Mouse (Mus musculus) liver, embryonic 16.5 days (tissue): ENCODE results near the gene Mapkapk3. TPM values are rescaled to one million over a fixed set of nuclear protein-coding genes. Genes with fewer than 3 reads are reported as not detected.
A peak's percentile ranks its signal among the peaks of the same experiment; 100 is the strongest.

ENCODE experiments used
- ATAC-seq: fragments of 200-750 bp; cut with Nextera tagmentation; 2 replicates; pipeline ENCODE4 v1.8.0; 2017; ENCODE audit warnings: low read depth, mild to moderate bottlenecking, moderate number of reproducible peaks, moderate library complexity
- H3K27ac ChIP-seq: fragments of 300-500 bp; sonication (generic); 2 replicates; pipeline ENCODE4 v1.5.1; 2014; ENCODE audit warnings: mild to moderate bottlenecking, low read length
- H3K27me3 ChIP-seq: fragments of 300-500 bp; sonication (generic); 2 replicates; pipeline ENCODE4 v1.6.1; 2014; ENCODE audit warnings: low read depth, low read length, mixed read lengths; ENCODE audit not compliant: control insufficient read depth, insufficient read depth
- H3K36me3 ChIP-seq: fragments of 300-500 bp; sonication (generic); 2 replicates; pipeline ENCODE4 v1.6.1; 2014; ENCODE audit warnings: mild to moderate bottlenecking; ENCODE audit not compliant: control insufficient read depth, insufficient read depth
- H3K4me1 ChIP-seq: fragments of 300-500 bp; sonication (generic); 2 replicates; pipeline ENCODE4 v1.6.1; 2014; ENCODE audit warnings: low read depth, low read length, mixed read lengths; ENCODE audit not compliant: control insufficient read depth
- H3K4me2 ChIP-seq: fragments of 300-500 bp; sonication (generic); 2 replicates; pipeline ENCODE4 v1.6.1; 2014; ENCODE audit warnings: low read depth, low read length, mixed read lengths
- H3K4me3 ChIP-seq: fragments of 300-500 bp; sonication (generic); 2 replicates; pipeline ENCODE4 v1.5.1; 2014; ENCODE audit warnings: low read depth, mild to moderate bottlenecking, low read length
- H3K9ac ChIP-seq: fragments of 300-500 bp; sonication (generic); 2 replicates; pipeline ENCODE4 v1.6.1; 2014; ENCODE audit warnings: low read depth, low read length
- H3K9me3 ChIP-seq: fragments of 300-500 bp; sonication (generic); replicated peaks from 2 replicates; pipeline ENCODE4 v1.6.1; 2016; ENCODE audit warnings: low read length; ENCODE audit not compliant: control insufficient read depth
- WGBS: fragments of 180-500 bp; shearing (Covaris S2); extraction: QIAGEN DNeasy Blood & Tissue Kit; methylation state at CpG from one replicate; pipeline ENCODE4 v1.1.7; 2014; ENCODE audit not compliant: insufficient replicate concordance; 5-methylcytosine and 5-hydroxymethylcytosine counted together
- polyA plus RNA-seq: library from polyadenylated mRNA; unstranded; fragments of >200 nt; fragmentation: Nextera tagmentation; extraction: Ambion mirVana; gene quantifications from 2 replicates; pipeline ENCODE4 v1.2.1, GENCODE M21; 2015

The Mapkapk3 gene
- polyA plus RNA-seq, 1 experiment from 2014 or later: 9.9 TPM

- ATAC-seq: peak; percentile 67
- no peaks in the 10 kb centered on the region for H3K9me3 ChIP-seq
- peak overlapping the region; percentile 59 for H3K9ac ChIP-seq
- H3K27ac ChIP-seq: peak overlapping the region; percentile 73
- peaks cover 30% of the 10 kb centered on the region for H3K4me1 ChIP-seq
- WGBS: 16% methylated on average over 8 of the region's 8 CpGs
- peak overlapping the region; percentile 64 for H3K4me3 ChIP-seq
- peak overlapping the region; percentile 91 for H3K4me2 ChIP-seq
- peaks cover 6% of the 10 kb centered on the region; the same call in 1 of the 2 replicates for H3K27me3 ChIP-seq
- no peaks in the 10 kb centered on the region for H3K36me3 ChIP-seq
These were observed 966 bp downstream of the Mapkapk3 start for GRCm38 (mm10) chr9:107288711-107289110.

- H3K4me1 ChIP-seq: peaks cover 30% of the 10 kb centered on the region
- H3K27ac ChIP-seq: peak overlapping the region; percentile 44
- H3K4me2 ChIP-seq: peak overlapping the region; percentile 91
- H3K4me3 ChIP-seq: peak overlapping the region; percentile 64
- ATAC-seq: no peak
- H3K27me3 ChIP-seq: peaks cover 6% of the 10 kb centered on the region; the same call in 1 of the 2 replicates
- no peaks in the 10 kb centered on the region for H3K9me3 ChIP-seq
- no peaks in the 10 kb centered on the region for H3K36me3 ChIP-seq
- H3K9ac ChIP-seq: no peak overlapping the region
- WGBS: 70% methylated on average over 14 of the region's 14 CpGs
These were observed 1.5 kb downstream of the Mapkapk3 start for GRCm38 (mm10) chr9:107288105-107288650.

GRCm38 (mm10) chr9:107287294-107287693 lies 2.4 kb downstream of the Mapkapk3 start:
- Histone ChIP-seq H3K4me1 (peaks cover 30% of the 10 kb centered on the region), H3K4me2 (no peak overlapping the region), H3K27ac (peak overlapping the region; percentile 72), H3K9ac (no peak overlapping the region; the same call in 1 of the 2 replicates), H3K4me3 (no peak overlapping the region), H3K36me3 (no peaks in the 10 kb centered on the region), H3K27me3 (no peaks in the 10 kb centered on the region; the same call in 1 of the 2 replicates), H3K9me3 (no peaks in the 10 kb centered on the region)
- no peak for ATAC-seq
- 41% methylated on average over 2 of the region's 2 CpGs for WGBS

GRCm38 (mm10) chr9:107285009-107285408 lies 4.7 kb downstream of the Mapkapk3 start:
- WGBS: 11% methylated on average over 3 of the region's 3 CpGs
- H3K4me2 ChIP-seq: no peak overlapping the region
- H3K4me3 ChIP-seq: no peak overlapping the region
- H3K36me3 ChIP-seq: no peaks in the 10 kb centered on the region
- ATAC-seq: no peak
- no peaks in the 10 kb centered on the region for H3K27me3 ChIP-seq
- no peak overlapping the region for H3K9ac ChIP-seq
- H3K9me3 ChIP-seq: no peaks in the 10 kb centered on the region
- H3K4me1 ChIP-seq: peaks cover 29% of the 10 kb centered on the region
- H3K27ac ChIP-seq: no peak overlapping the region

GRCm38 (mm10) chr9:107282951-107283350 lies 6.7 kb downstream of the Mapkapk3 start:
- ATAC-seq: no peak
- 69% methylated on average over 9 of the region's 9 CpGs for WGBS
- peaks cover 14% of the 10 kb centered on the region for H3K4me1 ChIP-seq

GRCm38 (mm10) chr9:107281241-107281987 lies 8.3 kb downstream of the Mapkapk3 start:
- Histone ChIP-seq H3K9ac (no peak overlapping the region), H3K4me1 (peaks cover 11% of the 10 kb centered on the region; the same call in 1 of the 2 replicates), H3K27me3 (no peaks in the 10 kb centered on the region), H3K27ac (no peak overlapping the region), H3K4me3 (no peak overlapping the region), H3K9me3 (no peaks in the 10 kb centered on the region), H3K4me2 (no peak overlapping the region), H3K36me3 (no peaks in the 10 kb centered on the region)
- WGBS: 62% methylated on average over 5 of the region's 5 CpGs
- no peak for ATAC-seq

More at GRCm38 (mm10) chr9:107282951-107283350, 6.7 kb downstream of the Mapkapk3 start:
- Histone ChIP-seq H3K27me3 (no peaks in the 10 kb centered on the region), H3K4me3 (no peak overlapping the region), H3K9ac (no peak overlapping the region), H3K4me2 (no peak overlapping the region), H3K9me3 (no peaks in the 10 kb centered on the region), H3K27ac (no peak overlapping the region), H3K36me3 (no peaks in the 10 kb centered on the region)

GRCm38 (mm10) chr9:107280322-107281027 lies 9.2 kb downstream of the Mapkapk3 start:
- Histone ChIP-seq H3K4me1 (peaks cover 11% of the 10 kb centered on the region; the same call in 1 of the 2 replicates), H3K9me3 (no peaks in the 10 kb centered on the region), H3K4me2 (peak overlapping the region; percentile 54), H3K9ac (peak overlapping the region; percentile 39; the same call in 1 of the 2 replicates), H3K36me3 (no peaks in the 10 kb centered on the region), H3K4me3 (peak overlapping the region; percentile 37), H3K27me3 (no peaks in the 10 kb centered on the region), H3K27ac (peak overlapping the region; percentile 70)
- WGBS: 13% methylated on average over 13 of the region's 13 CpGs
- ATAC-seq: peak; percentile 57

GRCm38 (mm10) chr9:107279378-107280321 lies 10.0 kb downstream of the Mapkapk3 start:
- H3K9me3 ChIP-seq: no peaks in the 10 kb centered on the region
- H3K36me3 ChIP-seq: no peaks in the 10 kb centered on the region
- peak overlapping the region; percentile 54 for H3K4me2 ChIP-seq
- no peaks in the 10 kb centered on the region for H3K27me3 ChIP-seq
- H3K4me1 ChIP-seq: peaks cover 11% of the 10 kb centered on the region; the same call in 1 of the 2 replicates
- peak overlapping the region; percentile 39; the same call in 1 of the 2 replicates for H3K9ac ChIP-seq
- WGBS: 23% methylated on average over 16 of the region's 16 CpGs
- peak overlapping the region; percentile 37 for H3K4me3 ChIP-seq
- peak; percentile 9 for ATAC-seq
- H3K27ac ChIP-seq: peak overlapping the region; percentile 70
